Mouse (Mus musculus): ENCODE results near the gene Lrba. TPM values are rescaled to one million over a fixed set of nuclear protein-coding genes. Genes with fewer than 3 reads are reported as not detected.
A peak's percentile ranks its signal among the peaks of the same experiment; 100 is the strongest.

The Lrba gene
- polyA plus RNA-seq, 1 experiment from 2014 or later = 8.8 TPM

GRCm38 (mm10) chr3:86572519-86573244 is 348.2 kb downstream of the Lrba start:
- H3K9me3 ChIP-seq = no peaks in the 10 kb centered on the region
- H3K27ac ChIP-seq (replicated peaks) = 0 out of 2 replicates have a peak overlapping the region, but pooled peaks have one; percentile 30
- no peaks in the 10 kb centered on the region for H3K4me1 ChIP-seq
- no peak overlapping the region for H3K4me2 ChIP-seq (replicated peaks)
- H3K36me3 ChIP-seq = no peaks in the 10 kb centered on the region
- H3K4me3 ChIP-seq = no peak overlapping the region
- ATAC-seq (ENCODE audit: low FRiP score, low read depth) = peak; percentile 80
- peaks cover 15% of the 10 kb centered on the region for H3K27me3 ChIP-seq
- 15% methylated on average over 3 of the region's 3 CpGs for WGBS
- H3K9ac ChIP-seq (replicated peaks) = no peak overlapping the region

GRCm38 (mm10) chr3:86575312-86575711 is 350.8 kb downstream of the Lrba start:
- Histone ChIP-seq H3K36me3 (no peaks in the 10 kb centered on the region), H3K9ac (replicated peaks) (no peak overlapping the region), H3K27me3 (peaks cover 21% of the 10 kb centered on the region), H3K27ac (replicated peaks) (no peak overlapping the region), H3K4me3 (no peak overlapping the region), H3K4me1 (no peaks in the 10 kb centered on the region), H3K4me2 (replicated peaks) (no peak overlapping the region), H3K9me3 (no peaks in the 10 kb centered on the region)
- ATAC-seq (ENCODE audit: low FRiP score, low read depth) = no peak

- ATAC-seq (ENCODE audit: low FRiP score, low read depth) = peak; percentile 94
- Histone ChIP-seq H3K36me3 (no peaks in the 10 kb centered on the region), H3K27ac (replicated peaks) (0 out of 2 replicates have a peak overlapping the region, but pooled peaks have one; percentile 17), H3K27me3 (no peaks in the 10 kb centered on the region), H3K4me2 (replicated peaks) (no peak overlapping the region), H3K4me3 (no peak overlapping the region), H3K4me1 (peaks cover 3% of the 10 kb centered on the region; the same call in 1 of the 2 replicates), H3K9ac (replicated peaks) (no peak overlapping the region), H3K9me3 (no peaks in the 10 kb centered on the region)
- WGBS = 21% methylated on average over 3 of the region's 3 CpGs
These were observed 377.8 kb downstream of the Lrba start for GRCm38 (mm10) chr3:86602284-86602683.

DNA sequence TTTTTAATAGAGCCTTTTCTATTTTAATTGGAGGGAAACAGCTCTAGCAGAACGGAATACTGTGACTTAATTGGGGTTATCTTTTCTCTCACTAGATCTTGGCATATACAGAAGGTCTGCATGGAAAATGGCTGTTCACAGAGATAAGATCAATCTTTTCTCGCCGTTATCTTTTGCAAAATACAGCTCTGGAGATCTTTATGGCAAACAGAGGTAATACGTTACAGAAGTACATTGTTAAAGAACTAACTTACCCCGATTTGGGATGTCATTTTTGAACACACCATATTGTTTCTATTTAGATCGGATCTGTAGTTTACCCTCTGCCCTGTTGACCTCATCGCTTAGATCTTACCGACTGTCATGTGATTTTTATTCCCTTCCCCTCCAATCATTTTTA is 381.3 kb downstream of the Lrba start:
- H3K4me1 ChIP-seq = peaks cover 3% of the 10 kb centered on the region; the same call in 1 of the 2 replicates
- no peak overlapping the region for H3K27ac ChIP-seq (replicated peaks)
- H3K9ac ChIP-seq (replicated peaks) = no peak overlapping the region
- no peaks in the 10 kb centered on the region for H3K36me3 ChIP-seq
- no peak overlapping the region for H3K4me2 ChIP-seq (replicated peaks)
- H3K9me3 ChIP-seq = no peaks in the 10 kb centered on the region
- H3K4me3 ChIP-seq = no peak overlapping the region
- no peaks in the 10 kb centered on the region for H3K27me3 ChIP-seq
- 88% methylated on average over 8 of the region's 8 CpGs for WGBS
- ATAC-seq (ENCODE audit: low FRiP score, low read depth) = no peak

- Histone ChIP-seq H3K36me3 (no peaks in the 10 kb centered on the region), H3K9ac (replicated peaks) (no peak overlapping the region), H3K4me1 (no peaks in the 10 kb centered on the region), H3K4me2 (replicated peaks) (no peak overlapping the region), H3K9me3 (no peaks in the 10 kb centered on the region), H3K27me3 (no peaks in the 10 kb centered on the region), H3K4me3 (no peak overlapping the region), H3K27ac (replicated peaks) (no peak overlapping the region)
- WGBS = 78% methylated on average over 4 of the region's 4 CpGs
- ATAC-seq (ENCODE audit: low FRiP score, low read depth) = no peak
These were observed 402.7 kb downstream of the Lrba start for GRCm38 (mm10) chr3:86627008-86627743.

DNA sequence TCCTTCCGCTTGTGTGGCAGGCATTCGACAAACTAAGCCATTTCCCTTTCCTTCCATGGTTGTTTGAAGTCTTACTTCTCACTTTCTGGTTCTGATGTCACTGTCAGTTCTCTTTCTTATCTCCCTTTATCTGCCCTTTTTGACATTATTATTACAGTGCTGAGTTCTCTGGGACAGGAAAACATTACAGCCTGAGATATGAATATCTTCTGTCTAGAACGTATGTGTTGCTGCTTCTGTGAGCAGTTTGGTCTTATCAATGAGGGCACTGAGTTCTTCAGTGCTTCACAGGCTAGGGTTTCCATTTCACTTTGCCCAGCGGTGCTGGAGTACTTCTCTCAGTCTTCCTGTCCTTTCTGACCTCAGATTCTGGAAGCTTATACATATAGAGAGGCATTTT is 404.9 kb downstream of the Lrba start:
- WGBS = 86% methylated on average over 4 of the region's 4 CpGs
- no peaks in the 10 kb centered on the region for H3K9me3 ChIP-seq
- no peak overlapping the region for H3K27ac ChIP-seq (replicated peaks)
- H3K4me1 ChIP-seq = no peaks in the 10 kb centered on the region
- H3K9ac ChIP-seq (replicated peaks) = no peak overlapping the region
- no peak overlapping the region for H3K4me3 ChIP-seq
- no peak overlapping the region for H3K4me2 ChIP-seq (replicated peaks)
- no peaks in the 10 kb centered on the region for H3K36me3 ChIP-seq
- no peaks in the 10 kb centered on the region for H3K27me3 ChIP-seq
- ATAC-seq (ENCODE audit: low FRiP score, low read depth) = no peak

GRCm38 (mm10) chr3:86635464-86635863 is 411.0 kb downstream of the Lrba start:
- Histone ChIP-seq H3K9me3 (no peaks in the 10 kb centered on the region), H3K4me3 (no peak overlapping the region), H3K4me2 (replicated peaks) (no peak overlapping the region), H3K4me1 (peaks cover 4% of the 10 kb centered on the region; the same call in 1 of the 2 replicates), H3K27me3 (no peaks in the 10 kb centered on the region), H3K36me3 (no peaks in the 10 kb centered on the region), H3K9ac (replicated peaks) (no peak overlapping the region), H3K27ac (replicated peaks) (no peak overlapping the region)
- ATAC-seq (ENCODE audit: low FRiP score, low read depth) = no peak
- 71% methylated on average over 5 of the region's 5 CpGs for WGBS

- H3K27me3 ChIP-seq = no peaks in the 10 kb centered on the region
- 39% methylated on average over 1 of the region's 1 CpGs for WGBS
- no peak for ATAC-seq (ENCODE audit: low FRiP score, low read depth)
These were observed 411.5 kb downstream of the Lrba start for GRCm38 (mm10) chr3:86635940-86636339.

DNA sequence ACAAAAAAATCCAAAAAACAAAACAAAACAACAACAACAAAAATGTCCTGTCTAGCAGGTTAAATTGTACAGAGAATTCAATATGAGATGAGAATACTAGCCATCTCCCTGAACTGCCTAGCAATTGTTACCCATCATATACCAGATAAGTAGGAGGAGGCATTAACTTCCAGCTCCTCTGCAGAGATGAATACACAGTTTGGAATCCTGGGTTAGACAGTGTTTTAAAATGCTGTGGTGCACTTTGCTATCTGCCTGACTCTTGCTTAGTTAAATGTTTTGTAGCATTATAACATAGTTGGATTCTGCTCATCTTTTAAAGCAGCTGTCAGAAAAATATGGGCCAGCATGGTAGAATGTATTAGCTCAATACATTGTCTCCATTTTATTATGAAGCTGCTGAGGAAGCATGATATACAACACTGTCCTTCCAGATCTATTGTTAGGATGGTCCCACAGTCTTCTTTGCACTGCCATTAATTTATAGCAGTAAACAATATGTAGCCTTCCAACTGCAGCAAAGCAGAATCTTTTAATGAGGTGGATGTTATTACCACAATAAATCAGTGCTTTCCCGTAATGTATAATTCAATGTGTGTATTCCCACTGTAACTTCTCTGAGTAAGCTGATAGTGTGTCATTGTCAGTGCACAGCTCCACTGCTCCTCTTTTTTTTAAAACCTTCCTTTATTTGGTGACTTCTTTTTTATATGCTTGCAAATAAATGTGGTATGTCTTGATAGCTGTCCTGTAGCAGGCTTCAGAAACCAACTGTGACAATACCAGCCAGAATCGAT is 414.3 kb downstream of the Lrba start:
- no peak overlapping the region for H3K9ac ChIP-seq (replicated peaks)
- no peak for ATAC-seq (ENCODE audit: low FRiP score, low read depth)
- no peak overlapping the region for H3K27ac ChIP-seq (replicated peaks)
- no peaks in the 10 kb centered on the region for H3K9me3 ChIP-seq
- WGBS = 83% methylated on average over 2 of the region's 2 CpGs
- no peak overlapping the region for H3K4me2 ChIP-seq (replicated peaks)
- H3K4me1 ChIP-seq = peaks cover 4% of the 10 kb centered on the region; the same call in 1 of the 2 replicates
- no peaks in the 10 kb centered on the region for H3K27me3 ChIP-seq
- no peak overlapping the region for H3K4me3 ChIP-seq
- H3K36me3 ChIP-seq = no peaks in the 10 kb centered on the region

More at GRCm38 (mm10) chr3:86635940-86636339, 411.5 kb downstream of the Lrba start:
- Histone ChIP-seq H3K36me3 (no peaks in the 10 kb centered on the region), H3K4me2 (replicated peaks) (no peak overlapping the region), H3K27ac (replicated peaks) (no peak overlapping the region), H3K9me3 (no peaks in the 10 kb centered on the region), H3K4me1 (peaks cover 4% of the 10 kb centered on the region; the same call in 1 of the 2 replicates), H3K9ac (replicated peaks) (no peak overlapping the region), H3K4me3 (no peak overlapping the region)

DNA sequence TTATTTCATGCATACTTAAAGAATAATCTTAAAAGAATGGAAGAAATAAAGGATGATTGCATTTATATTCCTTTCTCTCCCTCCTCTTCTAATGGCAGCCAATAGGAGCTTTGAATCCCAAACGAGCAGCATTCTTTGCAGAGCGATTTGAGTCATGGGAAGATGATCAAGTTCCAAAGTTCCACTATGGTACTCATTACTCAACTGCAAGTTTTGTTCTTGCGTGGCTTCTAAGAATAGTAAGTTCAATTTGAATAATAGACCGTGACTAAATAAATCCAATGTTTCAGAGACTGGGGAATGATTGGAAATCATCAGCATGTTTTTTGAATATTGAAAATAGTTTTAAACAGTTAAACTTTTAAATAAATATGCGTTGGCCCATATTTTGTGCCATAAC is 416.9 kb downstream of the Lrba start:
- Histone ChIP-seq H3K27ac (replicated peaks) (no peak overlapping the region), H3K27me3 (no peaks in the 10 kb centered on the region), H3K4me3 (no peak overlapping the region), H3K36me3 (no peaks in the 10 kb centered on the region), H3K9me3 (no peaks in the 10 kb centered on the region), H3K4me1 (no peaks in the 10 kb centered on the region), H3K9ac (replicated peaks) (no peak overlapping the region), H3K4me2 (replicated peaks) (no peak overlapping the region)
- 79% methylated on average over 5 of the region's 5 CpGs for WGBS
- no peak for ATAC-seq (ENCODE audit: low FRiP score, low read depth)

DNA sequence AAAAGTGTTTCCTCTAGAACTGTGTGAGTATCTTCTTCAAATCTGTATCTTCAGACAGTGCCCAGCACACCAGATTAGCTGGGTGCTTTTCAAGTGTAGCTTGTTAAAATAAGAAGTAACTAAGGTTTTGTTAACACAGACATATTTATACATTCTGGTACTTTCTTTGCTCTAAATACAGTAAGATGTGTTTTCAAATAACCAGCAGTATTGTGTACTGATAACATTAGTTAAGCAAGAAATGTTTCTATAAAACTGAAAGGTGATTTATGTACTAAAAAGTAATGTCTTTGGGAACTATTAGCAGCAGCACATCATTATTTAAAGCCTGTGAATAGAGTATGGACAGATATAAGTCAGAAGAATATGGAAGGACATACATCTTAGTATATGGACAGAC is 417.3 kb downstream of the Lrba start:
- Histone ChIP-seq H3K4me2 (replicated peaks) (no peak overlapping the region), H3K9ac (replicated peaks) (no peak overlapping the region), H3K4me3 (no peak overlapping the region), H3K27ac (replicated peaks) (no peak overlapping the region), H3K9me3 (no peaks in the 10 kb centered on the region), H3K4me1 (no peaks in the 10 kb centered on the region), H3K27me3 (no peaks in the 10 kb centered on the region), H3K36me3 (no peaks in the 10 kb centered on the region)
- ATAC-seq (ENCODE audit: low FRiP score, low read depth) = no peak

GRCm38 (mm10) chr3:86646771-86647170 is 422.3 kb downstream of the Lrba start:
- Histone ChIP-seq H3K4me3 (no peak overlapping the region), H3K9me3 (no peaks in the 10 kb centered on the region), H3K9ac (replicated peaks) (no peak overlapping the region), H3K27ac (replicated peaks) (no peak overlapping the region), H3K4me1 (no peaks in the 10 kb centered on the region), H3K4me2 (replicated peaks) (no peak overlapping the region), H3K36me3 (no peaks in the 10 kb centered on the region), H3K27me3 (no peaks in the 10 kb centered on the region)
- no peak for ATAC-seq (ENCODE audit: low FRiP score, low read depth)
- WGBS = 84% methylated on average over 2 of the region's 2 CpGs

Data from midbrain, embryonic 12.5 days (tissue).